Mouse (Mus musculus) embryonic facial prominence, embryonic 13.5 days (tissue): Measurements from ENCODE around the gene Csmd2. TPM values are rescaled to one million over a fixed set of nuclear protein-coding genes. Genes with fewer than 3 reads are reported as not detected.
"Not testable (repeated sequence)": the region's sequence is repeated elsewhere in the genome, so short reads cannot be mapped to it uniquely, and the experiment has no call there.

ENCODE experiments used
- ATAC-seq: fragments of 200-750 bp; cut with Nextera tagmentation; 2 replicates; pipeline ENCODE4 v1.8.0; 2017; ENCODE audit warnings: low read depth; ENCODE audit not compliant: insufficient number of reproducible peaks, insufficient read depth, low FRiP score, low TSS enrichment
- H3K27ac ChIP-seq: fragments of 300-500 bp; sonication (generic); 2 replicates; pipeline ENCODE4 v1.5.1; 2015; ENCODE audit warnings: moderate library complexity, mild to moderate bottlenecking, inconsistent platforms
- H3K27me3 ChIP-seq: fragments of 300-500 bp; sonication (generic); 2 replicates; pipeline ENCODE4 v1.6.1; 2015; ENCODE audit warnings: mild to moderate bottlenecking, inconsistent platforms
- H3K36me3 ChIP-seq: fragments of 300-500 bp; sonication (generic); 2 replicates; pipeline ENCODE4 v1.6.1; 2015; ENCODE audit warnings: mild to moderate bottlenecking, inconsistent platforms
- H3K4me1 ChIP-seq: fragments of 300-500 bp; sonication (generic); 2 replicates; pipeline ENCODE4 v1.6.1; 2015; ENCODE audit warnings: inconsistent platforms
- H3K4me2 ChIP-seq: fragments of 300-500 bp; sonication (generic); 2 replicates; pipeline ENCODE4 v1.6.1; 2015; ENCODE audit warnings: moderate library complexity, mild to moderate bottlenecking, inconsistent platforms
- H3K4me3 ChIP-seq: fragments of 300-500 bp; sonication (generic); 2 replicates; pipeline ENCODE4 v1.5.1; 2015; ENCODE audit warnings: mild to moderate bottlenecking, inconsistent platforms
- H3K9ac ChIP-seq: fragments of 300-500 bp; sonication (generic); 2 replicates; pipeline ENCODE4 v1.6.1; 2015; ENCODE audit warnings: mild to moderate bottlenecking, inconsistent platforms
- H3K9me3 ChIP-seq: fragments of 300-500 bp; sonication (generic); 2 replicates; pipeline ENCODE4 v1.6.1; 2016; ENCODE audit warnings: inconsistent platforms
- WGBS: fragments of 180-500 bp; shearing (Covaris S2); methylation state at CpG from one replicate; pipeline ENCODE4 v1.1.7; 2015; ENCODE audit warnings: mixed read lengths; 5-methylcytosine and 5-hydroxymethylcytosine counted together
- polyA plus RNA-seq: library from polyadenylated mRNA; unstranded; fragments of >200 nt; fragmentation: Nextera tagmentation; extraction: Ambion mirVana; gene quantifications from 2 replicates; pipeline ENCODE4 v1.2.1, GENCODE M21; 2015

Gene Csmd2
- polyA plus RNA-seq, 1 experiment from 2014 or later = 0.34 TPM

DNA sequence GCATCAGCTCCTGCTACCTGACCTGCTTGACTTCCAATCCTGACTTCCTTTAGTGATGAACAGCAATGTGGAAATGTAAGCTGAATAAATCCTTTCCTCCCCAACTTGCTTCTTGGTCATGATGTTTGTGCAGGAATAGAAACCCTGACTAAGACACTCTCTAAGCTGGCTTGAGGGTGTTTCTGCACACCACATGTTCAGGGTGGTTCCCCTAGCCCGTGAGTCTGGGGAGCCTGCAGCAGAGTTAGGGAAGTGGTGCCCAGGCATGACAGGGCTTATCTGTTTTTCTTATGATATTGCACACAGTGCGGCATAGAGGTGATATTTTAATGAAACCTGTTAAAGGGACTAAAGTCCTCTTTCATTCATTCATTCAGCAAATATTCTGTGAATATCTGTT is 73.6 kb downstream of the Csmd2 start:
- ATAC-seq, H3K27ac ChIP-seq, H3K36me3 ChIP-seq, H3K9me3 ChIP-seq, H3K4me1 ChIP-seq, H3K9ac ChIP-seq, H3K4me2 ChIP-seq, H3K4me3 ChIP-seq, H3K27me3 ChIP-seq: not testable (repeated sequence)
- WGBS = 66% methylated on average over 2 of the region's 2 CpGs

DNA sequence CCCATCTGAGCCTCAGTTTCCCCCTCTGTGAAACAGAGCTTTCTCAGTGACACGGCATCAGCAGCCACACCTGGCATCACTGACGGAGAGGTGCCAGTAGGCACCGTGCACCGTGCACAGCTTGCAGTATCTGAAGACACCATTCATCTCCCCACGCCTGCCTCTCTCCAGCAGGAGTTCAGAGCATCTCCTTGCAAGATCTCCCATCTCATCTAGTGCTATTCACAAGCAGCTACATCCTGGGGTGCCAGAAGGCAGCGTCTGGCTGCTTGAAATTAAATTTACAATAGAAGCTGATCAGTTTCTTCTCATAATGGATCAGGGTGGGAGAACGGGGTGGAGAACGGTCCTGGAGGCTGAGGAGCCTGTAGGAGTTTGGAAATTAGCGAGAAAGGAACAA is 79.5 kb downstream of the Csmd2 start:
- WGBS = 85% methylated on average over 9 of the region's 9 CpGs
- Histone ChIP-seq H3K9ac (no peak overlapping the region), H3K4me2 (no peak overlapping the region)

DNA sequence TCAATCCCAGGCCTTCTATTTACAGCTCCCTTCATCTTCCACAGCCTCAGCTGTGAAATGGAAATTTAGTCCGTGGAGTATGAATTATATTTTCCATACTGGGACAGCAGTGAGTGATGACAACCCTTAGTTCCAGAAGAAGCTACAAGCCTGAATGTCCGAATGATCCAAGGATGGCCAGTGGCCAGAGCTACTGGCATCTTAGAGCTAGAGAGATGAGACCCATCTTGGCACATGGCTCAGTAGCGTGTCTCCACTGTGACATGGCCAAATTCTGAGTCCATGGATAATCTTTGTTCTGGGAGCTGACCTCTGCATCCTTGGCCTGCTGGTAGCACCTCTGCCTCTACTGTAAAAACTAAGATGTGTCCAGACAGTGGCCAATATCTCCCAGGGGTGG is 96.8 kb downstream of the Csmd2 start:
- no peaks in the 10 kb centered on the region for H3K36me3 ChIP-seq
- H3K4me1 ChIP-seq = no peaks in the 10 kb centered on the region
- H3K9me3 ChIP-seq = no peaks in the 10 kb centered on the region
- H3K4me3 ChIP-seq = no peak overlapping the region
- H3K27ac ChIP-seq = no peak overlapping the region
- no peak overlapping the region for H3K9ac ChIP-seq
- no peak overlapping the region for H3K4me2 ChIP-seq
- ATAC-seq = no peak
- 86% methylated on average over 3 of the region's 3 CpGs for WGBS
- no peaks in the 10 kb centered on the region for H3K27me3 ChIP-seq

More for the DNA sequence above, 79.5 kb downstream of the Csmd2 start:
- no peaks in the 10 kb centered on the region for H3K27me3 ChIP-seq
- H3K4me3 ChIP-seq = no peak overlapping the region
- no peaks in the 10 kb centered on the region for H3K36me3 ChIP-seq
- H3K9me3 ChIP-seq = no peaks in the 10 kb centered on the region
- ATAC-seq = no peak
- no peak overlapping the region for H3K27ac ChIP-seq
- no peaks in the 10 kb centered on the region for H3K4me1 ChIP-seq

- no peak overlapping the region for H3K27ac ChIP-seq
- no peaks in the 10 kb centered on the region for H3K36me3 ChIP-seq
- no peak for ATAC-seq
- H3K27me3 ChIP-seq = no peaks in the 10 kb centered on the region
- no peaks in the 10 kb centered on the region for H3K9me3 ChIP-seq
- WGBS = 75% methylated on average over 8 of the region's 8 CpGs
- H3K9ac ChIP-seq = no peak overlapping the region
- no peak overlapping the region for H3K4me3 ChIP-seq
- H3K4me1 ChIP-seq = no peaks in the 10 kb centered on the region
- no peak overlapping the region for H3K4me2 ChIP-seq
Observed at GRCm38 (mm10) chr4:128085096-128085495, 97.4 kb downstream of the Csmd2 start.

DNA sequence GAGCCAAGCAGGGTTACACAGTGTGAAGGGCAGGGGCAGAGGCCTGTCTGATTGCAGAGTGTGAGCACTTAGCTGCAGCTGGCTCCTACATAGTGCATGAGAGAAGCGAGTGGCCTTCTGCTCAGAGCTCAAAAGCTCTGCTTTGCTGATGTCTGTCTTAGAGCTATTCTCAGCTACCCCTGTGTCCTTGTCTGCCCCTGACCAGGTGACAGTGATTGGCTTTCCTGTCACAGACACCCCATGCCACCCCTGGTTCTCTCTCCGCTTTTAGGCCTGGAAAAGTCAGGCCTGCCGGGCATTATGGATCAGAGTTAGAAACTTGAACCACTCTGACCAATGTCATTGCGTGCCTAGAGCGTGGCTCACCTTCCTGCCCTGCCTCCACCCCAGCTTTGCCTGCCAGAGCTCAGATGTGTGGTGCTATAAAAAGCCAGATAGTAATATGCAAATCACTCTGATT is 99.5 kb downstream of the Csmd2 start:
- Histone ChIP-seq H3K4me2 (no peak overlapping the region), H3K27ac (no peak overlapping the region), H3K4me1 (no peaks in the 10 kb centered on the region), H3K9me3 (no peaks in the 10 kb centered on the region), H3K9ac (no peak overlapping the region), H3K27me3 (no peaks in the 10 kb centered on the region), H3K36me3 (no peaks in the 10 kb centered on the region), H3K4me3 (no peak overlapping the region)
- WGBS = 84% methylated on average over 5 of the region's 5 CpGs
- ATAC-seq = no peak

GRCm38 (mm10) chr4:128087704-128088103 is 100.0 kb downstream of the Csmd2 start:
- H3K9me3 ChIP-seq = no peaks in the 10 kb centered on the region
- no peak overlapping the region for H3K4me3 ChIP-seq
- H3K36me3 ChIP-seq = no peaks in the 10 kb centered on the region
- H3K9ac ChIP-seq = no peak overlapping the region
- no peak overlapping the region for H3K27ac ChIP-seq
- no peak for ATAC-seq
- 58% methylated on average over 3 of the region's 3 CpGs for WGBS
- H3K4me1 ChIP-seq = no peaks in the 10 kb centered on the region
- no peak overlapping the region for H3K4me2 ChIP-seq
- H3K27me3 ChIP-seq = no peaks in the 10 kb centered on the region

GRCm38 (mm10) chr4:128088264-128088663 is 100.6 kb downstream of the Csmd2 start:
- no peaks in the 10 kb centered on the region for H3K27me3 ChIP-seq
- no peak overlapping the region for H3K27ac ChIP-seq
- no peak overlapping the region for H3K4me2 ChIP-seq
- no peaks in the 10 kb centered on the region for H3K9me3 ChIP-seq
- no peaks in the 10 kb centered on the region for H3K36me3 ChIP-seq
- no peak overlapping the region for H3K4me3 ChIP-seq
- H3K9ac ChIP-seq = no peak overlapping the region
- ATAC-seq = no peak
- 73% methylated on average over 3 of the region's 3 CpGs for WGBS
- no peaks in the 10 kb centered on the region for H3K4me1 ChIP-seq

GRCm38 (mm10) chr4:128091938-128092337 is 104.3 kb downstream of the Csmd2 start:
- 82% methylated on average over 3 of the region's 3 CpGs for WGBS
- no peak for ATAC-seq

GRCm38 (mm10) chr4:128099515-128099914 is 111.9 kb downstream of the Csmd2 start:
- H3K9ac ChIP-seq = no peak overlapping the region
- no peaks in the 10 kb centered on the region for H3K36me3 ChIP-seq
- WGBS = 82% methylated on average over 5 of the region's 5 CpGs
- H3K4me1 ChIP-seq = no peaks in the 10 kb centered on the region
- H3K4me3 ChIP-seq = no peak overlapping the region
- H3K4me2 ChIP-seq = no peak overlapping the region
- no peak for ATAC-seq
- no peaks in the 10 kb centered on the region for H3K9me3 ChIP-seq
- no peak overlapping the region for H3K27ac ChIP-seq
- H3K27me3 ChIP-seq = no peaks in the 10 kb centered on the region

More at GRCm38 (mm10) chr4:128091938-128092337, 104.3 kb downstream of the Csmd2 start:
- Histone ChIP-seq H3K4me3 (no peak overlapping the region), H3K27ac (no peak overlapping the region), H3K9me3 (no peaks in the 10 kb centered on the region), H3K4me1 (no peaks in the 10 kb centered on the region), H3K9ac (no peak overlapping the region), H3K27me3 (no peaks in the 10 kb centered on the region), H3K36me3 (no peaks in the 10 kb centered on the region), H3K4me2 (no peak overlapping the region)

GRCm38 (mm10) chr4:128100541-128100940 is 112.9 kb downstream of the Csmd2 start:
- WGBS = 68% methylated on average over 5 of the region's 5 CpGs
- H3K27me3 ChIP-seq = no peaks in the 10 kb centered on the region
- no peaks in the 10 kb centered on the region for H3K4me1 ChIP-seq
- no peak for ATAC-seq
- no peak overlapping the region for H3K4me3 ChIP-seq
- H3K27ac ChIP-seq = no peak overlapping the region
- H3K9me3 ChIP-seq = no peaks in the 10 kb centered on the region
- no peak overlapping the region for H3K4me2 ChIP-seq
- H3K36me3 ChIP-seq = no peaks in the 10 kb centered on the region
- H3K9ac ChIP-seq = no peak overlapping the region

DNA sequence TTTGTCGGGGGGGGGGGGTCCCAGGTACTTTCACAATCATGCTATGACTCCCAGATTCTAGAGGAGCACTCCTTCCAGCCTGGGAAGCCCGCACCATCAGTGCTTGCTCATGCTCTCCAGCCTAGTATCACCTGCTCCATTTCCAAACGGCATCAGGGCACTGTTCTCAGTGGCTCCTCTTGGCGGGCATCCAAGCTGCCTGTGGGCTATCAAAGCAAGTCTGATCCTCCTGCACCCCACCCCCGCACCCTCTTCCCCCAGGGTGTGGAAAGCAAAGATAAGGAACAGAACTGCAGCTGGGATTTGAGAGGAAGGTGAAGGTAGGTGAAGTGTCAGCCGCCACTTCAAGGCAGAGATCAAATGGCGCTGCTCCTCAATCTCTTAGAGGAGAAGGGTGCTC is 128.7 kb downstream of the Csmd2 start:
- no peak overlapping the region for H3K4me3 ChIP-seq
- H3K36me3 ChIP-seq = no peaks in the 10 kb centered on the region
- no peak overlapping the region for H3K27ac ChIP-seq
- no peak overlapping the region for H3K9ac ChIP-seq
- 66% methylated on average over 7 of the region's 7 CpGs for WGBS
- no peaks in the 10 kb centered on the region for H3K4me1 ChIP-seq
- H3K4me2 ChIP-seq = no peak overlapping the region
- H3K27me3 ChIP-seq = no peaks in the 10 kb centered on the region
- ATAC-seq = no peak
- H3K9me3 ChIP-seq = no peaks in the 10 kb centered on the region

DNA sequence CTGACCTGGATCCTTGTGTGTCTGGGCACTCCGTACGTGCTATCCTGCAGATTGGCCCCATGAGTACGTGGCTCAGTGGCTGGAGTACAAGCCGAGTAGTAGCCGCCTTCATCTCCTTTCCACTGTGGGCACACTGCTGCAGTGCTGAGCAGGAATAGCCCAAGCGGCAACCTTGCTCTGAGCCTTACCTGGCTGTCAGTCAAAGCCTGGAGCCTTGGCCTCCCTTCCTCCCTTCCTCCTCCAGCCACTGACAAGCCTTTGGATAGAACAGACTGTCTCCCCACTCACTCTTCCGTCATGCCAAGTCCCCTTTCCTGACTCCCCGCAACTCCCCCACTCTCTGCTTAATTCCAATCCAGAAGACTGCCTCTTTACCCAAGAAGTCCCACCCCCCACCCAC is 135.6 kb downstream of the Csmd2 start:
- Histone ChIP-seq H3K4me3 (no peak overlapping the region), H3K4me2 (no peak overlapping the region), H3K9ac (no peak overlapping the region), H3K9me3 (0 out of 2 replicates have a peak, but pooled peaks cover 4% of the 10 kb centered on the region), H3K4me1 (no peaks in the 10 kb centered on the region), H3K36me3 (no peaks in the 10 kb centered on the region), H3K27me3 (no peaks in the 10 kb centered on the region), H3K27ac (no peak overlapping the region)
- WGBS = 78% methylated on average over 8 of the region's 8 CpGs
- ATAC-seq = no peak

DNA sequence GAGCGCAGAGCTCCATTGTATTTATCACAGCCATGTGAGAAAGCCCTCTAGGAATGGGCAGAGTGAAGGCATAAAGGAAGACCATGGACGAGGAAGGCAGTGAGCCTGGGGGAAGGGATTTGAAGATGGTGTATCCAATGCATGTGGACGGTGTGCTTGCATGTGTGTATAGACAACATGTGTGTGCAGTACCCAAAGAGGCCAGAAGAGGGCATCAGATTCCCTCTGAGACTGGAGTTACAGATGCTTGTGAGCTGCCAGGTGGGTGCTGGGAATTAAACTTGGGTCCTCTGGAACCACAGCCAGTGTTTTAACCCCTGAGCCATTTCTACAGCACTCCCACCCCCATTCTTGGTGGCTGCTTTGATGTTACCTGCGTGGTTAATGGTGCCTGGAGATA is 137.1 kb downstream of the Csmd2 start:
- Histone ChIP-seq H3K4me3 (no peak overlapping the region), H3K4me2 (no peak overlapping the region), H3K27me3 (no peaks in the 10 kb centered on the region), H3K36me3 (no peaks in the 10 kb centered on the region), H3K27ac (no peak overlapping the region), H3K9me3 (0 out of 2 replicates have a peak, but pooled peaks cover 4% of the 10 kb centered on the region), H3K4me1 (peaks cover 6% of the 10 kb centered on the region; the same call in 1 of the 2 replicates), H3K9ac (no peak overlapping the region)
- WGBS = 85% methylated on average over 4 of the region's 4 CpGs
- ATAC-seq = no peak
